Comparison of ENCODE assay signal across 1 mouse cellular context in the genomic region with DNA sequence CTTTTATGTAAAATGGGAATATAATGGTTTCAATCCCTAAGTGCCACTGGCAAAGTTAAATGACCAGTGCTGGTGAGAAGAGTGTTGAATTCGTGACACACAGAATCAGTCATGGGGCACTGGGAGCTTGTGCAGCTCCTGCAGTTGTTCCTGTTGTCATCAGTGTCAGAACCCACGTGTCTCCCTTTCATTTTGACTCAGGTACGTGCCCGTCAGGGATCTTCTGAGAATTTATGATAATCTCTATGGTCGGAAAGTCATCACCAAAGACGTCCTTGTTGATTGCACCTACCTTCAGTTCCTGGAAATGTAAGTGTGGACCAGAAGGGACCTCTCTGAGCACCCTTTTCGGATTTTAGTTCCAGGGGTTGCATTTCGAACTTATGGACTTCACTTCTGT.
TF ChIP-seq lines count a peak whose summit lies in the region.

No protein-coding gene starts in this region.

TF ChIP-seq in CH12.LX, 34 proteins besides CTCF, POLR2A, EP300 and RAD21 (continued from another document):
- 0 out of 2 replicates have a peak, but pooled peaks have one; percentile 46 for TF ChIP-seq RCOR1 (conservative IDR thresholded peaks at IDR 0.05; ENCODE audit: low read depth, low read length)
